Mouse (Mus musculus) intestine, embryonic 16.5 days (tissue): ENCODE results near the gene C1qtnf9. TPM values are rescaled to one million over a fixed set of nuclear protein-coding genes. Genes with fewer than 3 reads are reported as not detected.
A peak's percentile ranks its signal among the peaks of the same experiment; 100 is the strongest.

ENCODE experiments used
- ATAC-seq: fragments of 200-750 bp; cut with Nextera tagmentation; 2 replicates; pipeline ENCODE4 v1.8.0; 2017; ENCODE audit warnings: moderate TSS enrichment, moderate library complexity
- H3K27ac ChIP-seq: fragments of 300-500 bp; sonication (generic); 2 replicates; pipeline ENCODE4 v1.5.1; 2014; ENCODE audit warnings: mild to moderate bottlenecking, low read length
- H3K27me3 ChIP-seq: fragments of 300-500 bp; sonication (generic); replicated peaks from 2 replicates; pipeline ENCODE4 v1.6.1; 2014; ENCODE audit warnings: low read length, control low read depth, mixed read lengths; ENCODE audit not compliant: control insufficient read depth, insufficient read depth
- H3K36me3 ChIP-seq: fragments of 300-500 bp; sonication (generic); 2 replicates; pipeline ENCODE4 v1.6.1; 2014; ENCODE audit warnings: low read length, control low read depth; ENCODE audit not compliant: control insufficient read depth, insufficient read depth
- H3K4me1 ChIP-seq: fragments of 300-500 bp; sonication (generic); 2 replicates; pipeline ENCODE4 v1.6.1; 2014; ENCODE audit warnings: low read length, control low read depth, mixed read lengths; ENCODE audit not compliant: control insufficient read depth, insufficient read depth
- H3K4me2 ChIP-seq: fragments of 300-500 bp; sonication (generic); 2 replicates; pipeline ENCODE4 v1.6.1; 2014; ENCODE audit warnings: low read depth, low read length, control low read depth
- H3K4me3 ChIP-seq: fragments of 300-500 bp; sonication (generic); 2 replicates; pipeline ENCODE4 v1.5.1; 2014; ENCODE audit warnings: mild to moderate bottlenecking, low read length
- H3K9ac ChIP-seq: fragments of 300-500 bp; sonication (generic); 2 replicates; pipeline ENCODE4 v1.6.1; 2014; ENCODE audit warnings: low read depth, low read length
- H3K9me3 ChIP-seq: fragments of 300-500 bp; sonication (generic); 2 replicates; pipeline ENCODE4 v1.6.1; 2016; ENCODE audit warnings: low read length, control low read depth; ENCODE audit not compliant: control insufficient read depth
- WGBS: fragments of 180-500 bp; shearing (Covaris S2); extraction: QIAGEN DNeasy Blood & Tissue Kit; methylation state at CpG from one replicate; pipeline ENCODE4 v1.1.7; 2014; 5-methylcytosine and 5-hydroxymethylcytosine counted together
- polyA plus RNA-seq: library from polyadenylated mRNA; unstranded; fragments of >200 nt; fragmentation: Nextera tagmentation; extraction: Ambion mirVana; gene quantifications from 2 replicates; pipeline ENCODE4 v1.2.1, GENCODE M21; 2015

Gene C1qtnf9
- polyA plus RNA-seq, 1 experiment from 2014 or later: 1.7 TPM

DNA sequence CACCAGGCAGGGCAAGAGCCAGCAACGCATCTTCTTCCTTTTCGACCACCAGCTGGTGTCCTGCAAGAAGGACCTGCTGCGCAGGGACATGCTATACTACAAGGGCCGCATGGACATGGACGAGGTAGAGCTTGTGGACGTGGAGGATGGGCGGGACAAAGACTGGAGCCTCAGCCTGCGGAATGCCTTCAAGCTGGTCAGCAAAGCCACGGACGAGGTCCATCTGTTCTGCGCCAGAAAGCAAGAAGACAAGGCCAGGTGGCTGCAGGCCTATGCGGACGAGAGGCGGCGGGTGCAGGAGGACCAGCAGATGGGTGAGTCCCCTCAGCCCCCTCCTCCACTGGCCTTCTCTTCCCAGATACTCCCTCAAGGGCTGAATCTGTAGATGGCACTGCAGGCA is 11.7 kb upstream of the C1qtnf9 start:
- Histone ChIP-seq H3K9me3 (no peaks in the 10 kb centered on the region), H3K9ac (no peak overlapping the region), H3K27ac (no peak overlapping the region), H3K4me2 (no peak overlapping the region), H3K27me3 (no peaks in the 10 kb centered on the region), H3K4me3 (no peak overlapping the region), H3K36me3 (peaks cover 7% of the 10 kb centered on the region), H3K4me1 (no peaks in the 10 kb centered on the region)
- ATAC-seq: no peak
- WGBS: 75% methylated on average over 15 of the region's 15 CpGs

DNA sequence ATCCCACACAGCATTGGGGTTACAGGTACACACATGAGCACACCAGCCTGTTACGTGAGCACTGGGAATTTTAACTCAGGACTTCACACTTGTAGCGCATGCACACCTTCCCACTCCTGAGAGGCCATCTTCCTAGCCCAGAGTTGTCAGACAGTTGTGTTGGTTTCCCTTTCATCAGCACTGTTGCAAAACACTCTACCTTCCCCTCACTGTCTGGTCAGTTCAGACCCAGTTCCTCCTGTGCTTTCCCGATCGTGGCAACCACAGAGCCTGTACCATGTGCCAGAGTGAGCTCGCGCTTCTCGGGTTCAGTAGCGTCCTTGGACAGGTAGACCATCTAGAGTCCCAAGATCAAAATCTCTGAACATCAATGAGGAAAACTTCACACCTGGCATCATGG is 10.7 kb upstream of the C1qtnf9 start:
- Histone ChIP-seq H3K4me1 (no peaks in the 10 kb centered on the region), H3K4me3 (no peak overlapping the region), H3K27ac (no peak overlapping the region), H3K27me3 (no peaks in the 10 kb centered on the region), H3K9me3 (no peaks in the 10 kb centered on the region), H3K4me2 (no peak overlapping the region), H3K9ac (no peak overlapping the region), H3K36me3 (peaks cover 7% of the 10 kb centered on the region)
- WGBS: 95% methylated on average over 8 of the region's 8 CpGs
- no peak for ATAC-seq

DNA sequence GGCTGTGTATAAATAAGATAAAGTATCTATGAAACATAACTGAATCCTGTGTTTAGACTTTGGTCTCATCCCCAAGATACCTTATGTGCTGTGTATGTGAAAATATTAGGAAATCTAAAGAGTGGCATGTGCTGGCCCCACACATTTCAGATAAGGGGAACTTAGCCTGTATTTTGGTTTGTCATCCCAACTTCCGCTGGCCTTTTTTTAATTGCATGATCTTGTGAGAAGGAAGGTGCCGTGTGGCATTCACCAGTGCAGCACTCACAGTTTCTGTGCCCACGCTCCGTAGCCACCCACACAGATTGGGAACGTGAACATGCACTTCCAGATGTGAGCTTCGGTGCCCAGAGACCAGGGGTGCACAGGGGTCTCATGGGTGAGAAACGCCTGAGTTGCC is 10.2 kb upstream of the C1qtnf9 start:
- Histone ChIP-seq H3K27ac (no peak overlapping the region; the same call in 1 of the 2 replicates), H3K9ac (no peak overlapping the region), H3K27me3 (no peaks in the 10 kb centered on the region), H3K36me3 (peaks cover 7% of the 10 kb centered on the region), H3K9me3 (no peaks in the 10 kb centered on the region), H3K4me3 (no peak overlapping the region), H3K4me1 (no peaks in the 10 kb centered on the region), H3K4me2 (no peak overlapping the region)
- ATAC-seq: no peak
- 94% methylated on average over 7 of the region's 7 CpGs for WGBS

DNA sequence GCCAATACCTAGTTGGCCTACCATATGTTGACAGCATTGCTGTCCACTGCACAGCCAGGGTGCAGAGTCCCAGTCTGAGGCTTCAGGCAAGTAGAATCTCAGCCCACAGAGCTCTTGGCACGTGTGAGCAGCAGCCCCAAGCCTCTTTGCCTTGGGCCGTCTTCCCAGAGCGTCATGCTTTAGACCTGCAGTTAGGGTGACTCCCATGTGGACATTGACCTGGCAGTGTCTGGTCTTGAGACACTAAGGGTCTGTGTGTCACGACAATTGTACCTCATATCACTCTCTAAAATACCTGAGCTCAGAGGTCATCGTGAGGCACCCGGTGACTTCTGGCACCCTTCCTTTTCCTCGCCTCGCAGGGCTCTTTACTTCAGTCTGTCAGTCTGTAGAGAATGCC is 8.8 kb upstream of the C1qtnf9 start:
- H3K4me2 ChIP-seq: no peak overlapping the region
- no peak overlapping the region for H3K27ac ChIP-seq
- H3K4me3 ChIP-seq: no peak overlapping the region
- peaks cover 7% of the 10 kb centered on the region for H3K36me3 ChIP-seq
- no peak overlapping the region for H3K9ac ChIP-seq
- no peaks in the 10 kb centered on the region for H3K27me3 ChIP-seq
- H3K9me3 ChIP-seq: no peaks in the 10 kb centered on the region
- WGBS: 84% methylated on average over 8 of the region's 8 CpGs
- ATAC-seq: peak; percentile 74
- 0 out of 2 replicates have a peak, but pooled peaks cover 2% of the 10 kb centered on the region for H3K4me1 ChIP-seq

DNA sequence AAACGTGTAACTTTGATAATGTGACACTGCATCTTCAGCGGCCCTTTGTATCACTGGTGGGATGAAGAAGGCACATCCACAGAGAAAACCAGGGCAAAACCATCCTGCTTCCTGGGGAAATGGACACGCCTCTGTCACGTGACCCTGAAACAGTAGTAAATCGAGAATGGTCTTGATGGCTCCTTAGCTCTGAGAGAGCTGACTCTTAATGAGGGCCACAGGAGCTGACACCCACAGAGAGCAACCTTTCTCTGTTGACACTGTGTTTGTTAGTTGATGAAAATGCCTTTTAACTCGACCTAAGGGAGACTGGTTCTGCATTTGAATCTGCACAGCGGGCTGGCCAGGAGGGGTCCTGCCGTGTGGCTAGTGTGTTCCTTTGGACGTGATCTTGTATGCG is 6.1 kb upstream of the C1qtnf9 start:
- ATAC-seq: no peak
- no peaks in the 10 kb centered on the region for H3K27me3 ChIP-seq

DNA sequence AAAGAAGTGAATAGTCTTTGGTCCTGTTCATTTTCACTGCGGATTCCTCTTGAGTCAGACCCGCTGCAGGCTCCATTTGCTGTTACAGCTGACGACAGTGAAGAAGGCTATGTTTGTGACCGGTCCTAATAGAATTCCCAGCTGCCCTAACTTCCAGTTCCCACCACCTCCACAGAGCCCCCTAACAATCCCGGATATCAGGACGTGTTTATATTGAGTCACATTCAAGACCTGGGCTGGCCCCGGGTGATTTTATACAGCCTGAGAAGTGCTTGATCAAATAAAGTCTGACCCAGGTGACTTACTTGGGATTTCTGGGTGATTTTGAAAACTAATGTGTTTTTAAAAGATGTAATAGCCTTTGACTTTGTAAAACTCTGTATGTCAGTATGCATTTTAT is 5.2 kb upstream of the C1qtnf9 start:
- no peaks in the 10 kb centered on the region for H3K27me3 ChIP-seq
- 41% methylated on average over 7 of the region's 7 CpGs for WGBS
- no peaks in the 10 kb centered on the region for H3K9me3 ChIP-seq
- H3K4me1 ChIP-seq: 0 out of 2 replicates have a peak, but pooled peaks cover 2% of the 10 kb centered on the region
- no peak for ATAC-seq
- no peak overlapping the region for H3K4me2 ChIP-seq
- peaks cover 7% of the 10 kb centered on the region for H3K36me3 ChIP-seq
- no peak overlapping the region for H3K9ac ChIP-seq
- H3K4me3 ChIP-seq: no peak overlapping the region
- no peak overlapping the region for H3K27ac ChIP-seq

More for the DNA sequence above, 6.1 kb upstream of the C1qtnf9 start:
- H3K36me3 ChIP-seq: peaks cover 7% of the 10 kb centered on the region
- no peak overlapping the region for H3K9ac ChIP-seq
- H3K4me3 ChIP-seq: no peak overlapping the region
- 77% methylated on average over 10 of the region's 10 CpGs for WGBS
- H3K27ac ChIP-seq: no peak overlapping the region
- H3K9me3 ChIP-seq: no peaks in the 10 kb centered on the region
- 0 out of 2 replicates have a peak, but pooled peaks cover 2% of the 10 kb centered on the region for H3K4me1 ChIP-seq
- H3K4me2 ChIP-seq: no peak overlapping the region

DNA sequence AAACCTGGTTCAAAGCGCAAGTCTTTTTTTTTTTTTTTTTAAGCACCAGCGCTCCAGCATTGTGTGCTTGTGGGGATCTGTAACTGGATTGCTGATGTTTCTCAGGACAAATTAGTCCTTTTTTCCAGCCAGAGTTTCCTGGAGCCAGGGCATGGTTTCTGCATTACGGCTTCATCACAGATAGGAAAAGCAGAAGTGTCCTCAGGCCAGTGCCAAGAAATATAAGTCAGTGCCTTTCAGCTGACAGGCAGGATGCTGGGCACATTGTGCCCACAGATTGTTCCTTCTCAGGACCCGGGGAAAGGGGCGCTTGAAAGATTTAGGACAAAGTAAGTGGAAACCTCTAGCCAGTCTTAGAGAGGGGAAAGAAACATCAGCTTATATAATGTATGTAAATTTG is 4.2 kb upstream of the C1qtnf9 start:
- no peak overlapping the region for H3K27ac ChIP-seq
- H3K4me1 ChIP-seq: 0 out of 2 replicates have a peak, but pooled peaks cover 2% of the 10 kb centered on the region
- WGBS: 80% methylated on average over 5 of the region's 5 CpGs
- peaks cover 4% of the 10 kb centered on the region for H3K36me3 ChIP-seq
- no peak overlapping the region for H3K4me2 ChIP-seq
- no peaks in the 10 kb centered on the region for H3K27me3 ChIP-seq
- H3K9ac ChIP-seq: no peak overlapping the region
- ATAC-seq: no peak
- H3K9me3 ChIP-seq: no peaks in the 10 kb centered on the region
- no peak overlapping the region for H3K4me3 ChIP-seq

DNA sequence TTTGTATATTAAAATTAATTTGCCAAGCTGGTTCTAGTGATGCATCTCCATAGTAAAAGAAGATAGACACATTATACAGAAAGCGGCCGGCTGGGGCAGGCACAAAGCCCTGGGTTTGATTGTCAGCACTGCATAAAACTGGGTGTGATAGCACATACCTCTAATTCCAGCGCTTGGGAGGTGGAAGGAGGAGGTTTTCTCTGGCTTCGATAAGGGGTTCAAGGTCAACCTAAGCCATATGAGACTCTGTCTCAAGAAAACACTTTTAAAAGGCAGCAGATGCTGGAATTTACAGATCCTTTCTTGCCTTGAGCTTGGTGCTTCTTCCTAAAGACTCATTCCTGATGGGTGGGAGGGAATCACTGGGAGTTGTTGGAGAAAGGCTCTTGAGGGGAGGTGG is 3.4 kb upstream of the C1qtnf9 start:
- 74% methylated on average over 4 of the region's 4 CpGs for WGBS
- ATAC-seq: no peak
- Histone ChIP-seq H3K4me3 (no peak overlapping the region), H3K9ac (no peak overlapping the region), H3K27me3 (no peaks in the 10 kb centered on the region), H3K4me1 (0 out of 2 replicates have a peak, but pooled peaks cover 2% of the 10 kb centered on the region), H3K27ac (no peak overlapping the region), H3K36me3 (peaks cover 4% of the 10 kb centered on the region), H3K9me3 (no peaks in the 10 kb centered on the region), H3K4me2 (no peak overlapping the region)

DNA sequence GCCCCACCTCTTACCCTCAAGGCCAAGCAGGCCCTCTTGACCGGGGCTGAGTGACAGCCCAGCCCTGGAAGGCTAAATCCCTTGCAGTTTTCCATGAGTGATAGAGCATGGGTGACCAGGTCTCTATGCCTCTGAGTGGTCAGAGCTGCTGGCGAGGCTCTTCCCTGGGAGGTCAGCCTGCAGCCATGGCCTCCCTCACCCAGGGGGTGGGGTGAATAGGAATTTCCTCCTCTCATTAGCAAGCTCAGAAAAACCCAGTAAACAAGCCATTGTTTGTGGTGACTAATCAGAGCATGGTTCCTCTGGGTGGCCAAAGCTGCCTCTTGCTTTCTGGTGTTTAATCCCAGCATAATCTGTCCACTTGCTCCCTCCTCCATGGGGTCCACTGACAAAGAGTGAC is 2.9 kb upstream of the C1qtnf9 start:
- peak; percentile 48; the same call in 1 of the 2 replicates for ATAC-seq
- no peaks in the 10 kb centered on the region for H3K27me3 ChIP-seq
- H3K9ac ChIP-seq: no peak overlapping the region
- H3K27ac ChIP-seq: no peak overlapping the region
- H3K4me1 ChIP-seq: 0 out of 2 replicates have a peak, but pooled peaks cover 2% of the 10 kb centered on the region
- peaks cover 4% of the 10 kb centered on the region for H3K36me3 ChIP-seq
- no peaks in the 10 kb centered on the region for H3K9me3 ChIP-seq
- H3K4me2 ChIP-seq: no peak overlapping the region
- no peak overlapping the region for H3K4me3 ChIP-seq
- WGBS: 52% methylated on average over 2 of the region's 2 CpGs

DNA sequence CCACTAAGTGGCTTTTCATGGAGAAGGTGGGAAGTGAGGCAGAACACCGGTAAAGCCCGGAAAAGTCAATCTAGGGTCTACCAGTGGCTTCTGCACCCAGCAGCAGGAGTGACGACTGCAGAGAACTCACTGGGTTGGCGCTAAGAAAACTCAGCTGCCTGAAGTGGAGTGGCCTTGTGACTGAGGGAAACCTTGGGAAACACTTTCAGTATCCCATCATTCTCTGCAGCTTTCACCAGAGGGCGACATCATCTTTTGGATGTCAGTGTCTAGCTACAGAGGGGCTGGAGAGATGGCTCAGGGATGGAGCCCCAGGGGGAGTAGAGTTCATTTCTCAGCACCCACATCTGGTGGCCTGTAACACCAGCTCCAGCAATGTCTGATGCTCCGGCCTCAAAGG is 1.4 kb downstream of the C1qtnf9 start:
- Histone ChIP-seq H3K9ac (no peak overlapping the region), H3K4me2 (no peak overlapping the region), H3K27me3 (no peaks in the 10 kb centered on the region), H3K36me3 (no peaks in the 10 kb centered on the region), H3K4me3 (no peak overlapping the region), H3K9me3 (no peaks in the 10 kb centered on the region), H3K4me1 (no peaks in the 10 kb centered on the region), H3K27ac (no peak overlapping the region)
- WGBS: 49% methylated on average over 6 of the region's 6 CpGs
- ATAC-seq: no peak
